Mouse (Mus musculus) kidney, postnatal 0 days (tissue): ENCODE data around the gene Uba7. TPM values are rescaled to one million over a fixed set of nuclear protein-coding genes. Genes with fewer than 3 reads are reported as not detected.

ENCODE experiments used
- ATAC-seq: fragments of 200-750 bp; cut with Nextera tagmentation; replicated peaks from 2 replicates; pipeline ENCODE4 v1.8.0; 2017; ENCODE audit warnings: low read depth, moderate number of reproducible peaks, moderate TSS enrichment, moderate library complexity; ENCODE audit not compliant: low FRiP score
- DNase-seq: peaks from one replicate; pipeline ENCODE4 v3.0.0-alpha.2; 2016; ENCODE audit warnings: low spot score
- H3K27ac ChIP-seq: fragments of 300-500 bp; sonication (generic); 2 replicates; pipeline ENCODE4 v1.5.1; 2014; ENCODE audit warnings: mild to moderate bottlenecking
- H3K27me3 ChIP-seq: fragments of 300-500 bp; sonication (generic); 2 replicates; pipeline ENCODE4 v1.6.1; 2014; ENCODE audit warnings: low read length, mixed read lengths; ENCODE audit not compliant: insufficient read depth
- H3K36me3 ChIP-seq: fragments of 300-500 bp; sonication (generic); 2 replicates; pipeline ENCODE4 v1.6.1; 2014; ENCODE audit warnings: low read length, mixed read lengths; ENCODE audit not compliant: insufficient read depth
- H3K4me1 ChIP-seq: fragments of 300-500 bp; sonication (generic); replicated peaks from 2 replicates; pipeline ENCODE4 v1.6.1; 2014; ENCODE audit warnings: antibody characterized with exemption, low read length, mixed read lengths; ENCODE audit not compliant: insufficient read depth
- H3K4me2 ChIP-seq: fragments of 300-500 bp; sonication (generic); 2 replicates; pipeline ENCODE4 v1.6.1; 2014; ENCODE audit warnings: mild to moderate bottlenecking, low read length, moderate library complexity, mixed read lengths
- H3K4me3 ChIP-seq: fragments of 300-500 bp; sonication (generic); replicated peaks from 2 replicates; pipeline ENCODE4 v1.5.1; 2014; ENCODE audit warnings: low read depth, low read length
- H3K9ac ChIP-seq: fragments of 300-500 bp; sonication (generic); 2 replicates; pipeline ENCODE4 v1.6.1; 2014; ENCODE audit warnings: low read depth, low read length
- H3K9me3 ChIP-seq: fragments of 300-500 bp; sonication (generic); replicated peaks from 2 replicates; pipeline ENCODE4 v1.6.1; 2016; ENCODE audit warnings: low read length, inconsistent platforms, mixed read lengths
- CTCF ChIP-seq: IDR thresholded peaks from 2 replicates; pipeline ENCODE4 v1.5.1; 2016; ENCODE audit warnings: antibody characterized with exemption, low read depth, mild to moderate bottlenecking, moderate library complexity
- WGBS: fragments of 180-500 bp; shearing (Covaris S2); extraction: QIAGEN DNeasy Blood & Tissue Kit; methylation state at CpG from one replicate; pipeline ENCODE4 v1.1.7; 2014; 5-methylcytosine and 5-hydroxymethylcytosine counted together
- polyA plus RNA-seq: library from polyadenylated mRNA; unstranded; fragments of >200 nt; fragmentation: Nextera tagmentation; extraction: Ambion mirVana; gene quantifications from 2 replicates; pipeline ENCODE4 v1.2.1, GENCODE M21; 2015

Gene Uba7
- polyA plus RNA-seq, 1 experiment from 2014 or later: 41.6 TPM

GRCm38 (mm10) chr9:107961351-107961762, 13.9 kb upstream of the Uba7 start:
- Histone ChIP-seq H3K27ac (no peak overlapping the region), H3K9me3 (no peaks in the 10 kb centered on the region), H3K4me3 (no peak overlapping the region), H3K36me3 (peaks cover 9% of the 10 kb centered on the region), H3K4me1 (no peaks in the 10 kb centered on the region), H3K9ac (no peak overlapping the region), H3K27me3 (no peaks in the 10 kb centered on the region), H3K4me2 (no peak overlapping the region)
- no peak for DNase-seq
- no peak for ATAC-seq
- TF ChIP-seq CTCF: no peak
- 81% methylated on average over 10 of the region's 10 CpGs for WGBS

- Histone ChIP-seq H3K36me3 (peaks cover 9% of the 10 kb centered on the region), H3K4me1 (no peaks in the 10 kb centered on the region), H3K4me2 (no peak overlapping the region), H3K9me3 (no peaks in the 10 kb centered on the region), H3K9ac (no peak overlapping the region), H3K27ac (no peak overlapping the region), H3K27me3 (no peaks in the 10 kb centered on the region), H3K4me3 (no peak overlapping the region)
- 45% methylated on average over 5 of the region's 5 CpGs for WGBS
- peak; percentile 67 for DNase-seq
- no peak for ATAC-seq
- TF ChIP-seq CTCF: peak; percentile 65
These were observed 13.4 kb upstream of the Uba7 start for GRCm38 (mm10) chr9:107961881-107962280.

GRCm38 (mm10) chr9:107962916-107963315, 12.4 kb upstream of the Uba7 start:
- Histone ChIP-seq H3K4me1 (no peaks in the 10 kb centered on the region), H3K9me3 (no peaks in the 10 kb centered on the region), H3K9ac (no peak overlapping the region), H3K27ac (no peak overlapping the region), H3K27me3 (no peaks in the 10 kb centered on the region), H3K4me3 (no peak overlapping the region), H3K4me2 (no peak overlapping the region), H3K36me3 (peaks cover 5% of the 10 kb centered on the region)
- WGBS: 95% methylated on average over 9 of the region's 9 CpGs
- ATAC-seq (no peak), DNase-seq (no peak)
- no peak for TF ChIP-seq CTCF

- Histone ChIP-seq H3K9ac (no peak overlapping the region), H3K27me3 (no peaks in the 10 kb centered on the region), H3K4me3 (no peak overlapping the region), H3K36me3 (peaks cover 4% of the 10 kb centered on the region), H3K27ac (no peak overlapping the region), H3K4me1 (no peaks in the 10 kb centered on the region), H3K9me3 (no peaks in the 10 kb centered on the region), H3K4me2 (no peak overlapping the region)
- ATAC-seq (peak; percentile 55), DNase-seq (peak; percentile 95)
- peak; percentile 98 for TF ChIP-seq CTCF
- WGBS: 15% methylated on average over 5 of the region's 5 CpGs
These were observed 11.6 kb upstream of the Uba7 start for GRCm38 (mm10) chr9:107963700-107964099.

GRCm38 (mm10) chr9:107964681-107965080, 10.6 kb upstream of the Uba7 start:
- no peak overlapping the region for H3K27ac ChIP-seq
- H3K9me3 ChIP-seq: no peaks in the 10 kb centered on the region
- H3K4me3 ChIP-seq: no peak overlapping the region
- H3K4me2 ChIP-seq: no peak overlapping the region
- DNase-seq (no peak), ATAC-seq (no peak)
- no peak overlapping the region for H3K9ac ChIP-seq
- H3K27me3 ChIP-seq: no peaks in the 10 kb centered on the region
- TF ChIP-seq CTCF: no peak
- no peaks in the 10 kb centered on the region for H3K4me1 ChIP-seq
- WGBS: 90% methylated on average over 9 of the region's 9 CpGs
- no peaks in the 10 kb centered on the region; the same call in 1 of the 2 replicates for H3K36me3 ChIP-seq

- no peak for TF ChIP-seq CTCF
- DNase-seq (no peak), ATAC-seq (no peak)
- no peaks in the 10 kb centered on the region for H3K4me1 ChIP-seq
- WGBS: 77% methylated on average over 10 of the region's 10 CpGs
- no peaks in the 10 kb centered on the region for H3K27me3 ChIP-seq
- no peak overlapping the region for H3K4me3 ChIP-seq
- no peaks in the 10 kb centered on the region for H3K9me3 ChIP-seq
- H3K9ac ChIP-seq: no peak overlapping the region
- no peak overlapping the region for H3K4me2 ChIP-seq
- H3K27ac ChIP-seq: no peak overlapping the region
- H3K36me3 ChIP-seq: no peaks in the 10 kb centered on the region
These were observed 8.6 kb upstream of the Uba7 start for GRCm38 (mm10) chr9:107966676-107967075.

- Histone ChIP-seq H3K4me2 (no peak overlapping the region), H3K36me3 (no peaks in the 10 kb centered on the region), H3K27ac (no peak overlapping the region), H3K9me3 (no peaks in the 10 kb centered on the region), H3K4me3 (no peak overlapping the region), H3K27me3 (no peaks in the 10 kb centered on the region), H3K9ac (no peak overlapping the region), H3K4me1 (no peaks in the 10 kb centered on the region)
- no peak for TF ChIP-seq CTCF
- DNase-seq (no peak), ATAC-seq (no peak)
- 78% methylated on average over 6 of the region's 6 CpGs for WGBS
These were observed 7.9 kb upstream of the Uba7 start for GRCm38 (mm10) chr9:107967437-107967836.
